Mouse (Mus musculus) liver, adult 2 months (tissue): ENCODE results near the gene Plcb2.

Experiments
- CTCF ChIP-seq: fragments of 200-500 bp; IDR thresholded peaks from 2 replicates; pipeline ENCODE4 v1.5.1; 2011; ENCODE audit warnings: low read depth, low read length, control low read depth
- POLR2A ChIP-seq: fragments of 200-500 bp; IDR thresholded peaks from 2 replicates; pipeline ENCODE4 v1.6.1; 2011; ENCODE audit warnings: low read length, control low read depth; ENCODE audit not compliant: insufficient read depth; ENCODE audit errors: extremely low read depth

- TF ChIP-seq CTCF (no peak), POLR2A (no peak)
Measured at GRCm38 (mm10) chr2:118775396-118775795, 47.2 kb upstream of the Plcb2 start.
